Mouse (Mus musculus): ENCODE data around the gene Apool. TPM values are rescaled to one million over a fixed set of nuclear protein-coding genes. Genes with fewer than 3 reads are reported as not detected.
A peak's percentile ranks its signal among the peaks of the same experiment; 100 is the strongest.

The Apool gene
- polyA plus RNA-seq (2014; fragmentation: Nextera tagmentation; extraction: Ambion mirVana), result 48.6 and 55.1 TPM in 2 replicates

DNA sequence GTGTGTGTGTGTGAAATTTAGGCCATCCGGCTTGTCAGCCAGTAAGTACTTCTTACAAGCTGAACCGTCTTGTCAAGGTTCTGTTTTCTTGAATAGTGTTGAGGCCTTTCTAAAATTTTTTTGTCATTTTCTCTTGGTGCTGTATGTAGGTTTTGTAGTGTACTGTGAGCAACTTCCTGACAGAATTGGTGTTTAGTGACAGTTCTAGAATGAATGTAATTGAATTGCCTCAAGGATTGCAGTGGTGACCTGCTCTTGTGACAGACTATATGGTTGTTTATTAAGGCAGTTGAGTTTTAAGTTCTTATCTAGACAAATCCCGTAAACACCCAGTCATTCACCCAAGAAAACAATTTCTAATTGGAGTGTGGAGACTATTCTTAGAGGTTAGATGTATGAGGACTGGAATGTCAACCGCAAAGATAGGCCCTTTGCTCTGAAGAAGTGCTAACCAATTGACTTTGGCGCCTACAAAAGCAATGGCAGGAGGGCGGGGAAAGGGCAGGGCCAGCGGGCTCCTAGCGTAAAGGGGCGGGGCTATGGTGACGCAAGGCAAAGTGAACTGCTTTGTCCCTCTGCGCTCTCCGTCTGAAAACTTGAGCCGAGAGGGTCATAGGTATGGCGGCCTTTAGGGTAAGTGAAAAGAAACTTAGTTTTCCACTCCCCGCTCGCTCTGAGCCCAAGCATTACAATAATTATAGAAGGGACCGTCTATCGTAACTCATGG lies at the start of gene Apool:
Gene Apool, plus strand, starts transcription at position 531 of the 727 bp plus-strand sequence.
- peak within 1 kb of the TSS; percentile 47 for H3K4me3 ChIP-seq (ENCODE audit: low read depth, low read length)
- peak; percentile 92 for ATAC-seq (ENCODE audit: insufficient number of reproducible peaks, insufficient read depth, low FRiP score, low read depth)
- no peaks in the 10 kb centered on the region for H3K36me3 ChIP-seq (ENCODE audit: control insufficient read depth, insufficient read depth, low read length)
- no peaks in the 10 kb centered on the region for H3K4me1 ChIP-seq (ENCODE audit: control insufficient read depth, insufficient read depth, low read length)
- peak within 1 kb of the TSS; percentile 33 for H3K4me2 ChIP-seq (replicated peaks; ENCODE audit: low read depth, low read length)
- peak within 1 kb of the TSS; percentile 28; the same call in 1 of the 2 replicates for H3K9ac ChIP-seq (replicated peaks; ENCODE audit: low read depth, low read length)
- WGBS, result 23% methylated on average over 18 of the region's 18 CpGs
- no peaks in the 10 kb centered on the region for H3K9me3 ChIP-seq (ENCODE audit: control insufficient read depth, low read depth, low read length)
- H3K27ac ChIP-seq (ENCODE audit: low read length), result 0 out of 2 replicates have a peak within 1 kb of the TSS, but pooled peaks have one; percentile 33
- no peaks in the 10 kb centered on the region for H3K27me3 ChIP-seq (ENCODE audit: control insufficient read depth, insufficient read depth, low read length)

DNA sequence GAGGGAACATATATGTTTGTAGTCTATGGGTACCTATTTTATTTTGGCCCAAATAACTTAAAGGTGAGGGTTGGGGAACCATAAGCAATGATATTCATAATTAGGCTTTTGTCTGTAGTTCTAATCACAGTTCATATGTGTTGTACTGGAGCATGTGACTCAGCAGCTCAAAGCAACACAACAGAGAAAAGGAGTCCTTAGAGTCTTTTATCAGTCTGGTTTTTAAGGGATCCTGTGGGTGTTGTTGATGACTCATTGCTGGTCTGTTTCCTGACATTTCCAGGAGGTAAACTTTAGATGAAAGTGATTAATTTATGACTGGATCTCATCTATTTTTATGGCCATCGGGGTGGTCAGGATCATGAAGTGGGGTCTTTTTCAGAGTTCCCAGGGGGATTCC lies 37.6 kb upstream of the Apool start:
- no peaks in the 10 kb centered on the region for H3K9me3 ChIP-seq (ENCODE audit: control insufficient read depth, low read depth, low read length)
- no peak overlapping the region for H3K9ac ChIP-seq (replicated peaks; ENCODE audit: low read depth, low read length)
- no peaks in the 10 kb centered on the region for H3K27me3 ChIP-seq (ENCODE audit: control insufficient read depth, insufficient read depth, low read length)
- WGBS, result 77% methylated on average over 1 of the region's 1 CpGs
- H3K4me1 ChIP-seq (ENCODE audit: control insufficient read depth, insufficient read depth, low read length), result no peaks in the 10 kb centered on the region
- no peak for ATAC-seq (ENCODE audit: insufficient number of reproducible peaks, insufficient read depth, low FRiP score, low read depth)
- H3K27ac ChIP-seq (ENCODE audit: low read length), result no peak overlapping the region
- H3K4me3 ChIP-seq (ENCODE audit: low read depth, low read length), result no peak overlapping the region
- H3K4me2 ChIP-seq (replicated peaks; ENCODE audit: low read depth, low read length), result no peak overlapping the region
- H3K36me3 ChIP-seq (ENCODE audit: control insufficient read depth, insufficient read depth, low read length), result no peaks in the 10 kb centered on the region

DNA sequence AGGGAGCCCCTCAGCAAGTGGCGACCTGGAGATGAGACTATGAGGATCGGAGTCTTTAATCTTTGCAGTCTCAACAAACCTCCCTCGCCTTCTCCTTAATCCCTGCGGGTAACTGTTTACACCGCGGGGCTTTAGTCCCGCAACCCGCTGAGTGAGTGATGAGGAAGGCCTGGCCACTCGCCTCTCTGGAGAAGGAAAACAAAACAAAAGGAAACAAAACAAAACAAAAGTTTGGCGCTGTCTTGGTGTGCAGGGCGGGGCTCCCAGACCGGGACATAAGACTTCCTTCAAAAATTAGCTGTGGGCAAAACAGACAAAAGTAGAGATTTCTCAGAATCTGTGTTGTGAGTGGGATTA lies 375 bp downstream of the Apool start:
- WGBS, result 14% methylated on average over 12 of the region's 12 CpGs
- H3K4me2 ChIP-seq (replicated peaks; ENCODE audit: low read depth, low read length), result peak overlapping the region; percentile 33; the same call in 1 of the 2 replicates
- no peaks in the 10 kb centered on the region for H3K9me3 ChIP-seq (ENCODE audit: control insufficient read depth, low read depth, low read length)
- no peak; the same call in 1 of the 2 replicates for ATAC-seq (ENCODE audit: insufficient number of reproducible peaks, insufficient read depth, low FRiP score, low read depth)
- peak overlapping the region; percentile 47 for H3K4me3 ChIP-seq (ENCODE audit: low read depth, low read length)
- H3K27me3 ChIP-seq (ENCODE audit: control insufficient read depth, insufficient read depth, low read length), result no peaks in the 10 kb centered on the region
- H3K27ac ChIP-seq (ENCODE audit: low read length), result 0 out of 2 replicates have a peak overlapping the region, but pooled peaks have one; percentile 33
- H3K9ac ChIP-seq (replicated peaks; ENCODE audit: low read depth, low read length), result peak overlapping the region; percentile 28; the same call in 1 of the 2 replicates
- H3K36me3 ChIP-seq (ENCODE audit: control insufficient read depth, insufficient read depth, low read length), result no peaks in the 10 kb centered on the region
- H3K4me1 ChIP-seq (ENCODE audit: control insufficient read depth, insufficient read depth, low read length), result no peaks in the 10 kb centered on the region

DNA sequence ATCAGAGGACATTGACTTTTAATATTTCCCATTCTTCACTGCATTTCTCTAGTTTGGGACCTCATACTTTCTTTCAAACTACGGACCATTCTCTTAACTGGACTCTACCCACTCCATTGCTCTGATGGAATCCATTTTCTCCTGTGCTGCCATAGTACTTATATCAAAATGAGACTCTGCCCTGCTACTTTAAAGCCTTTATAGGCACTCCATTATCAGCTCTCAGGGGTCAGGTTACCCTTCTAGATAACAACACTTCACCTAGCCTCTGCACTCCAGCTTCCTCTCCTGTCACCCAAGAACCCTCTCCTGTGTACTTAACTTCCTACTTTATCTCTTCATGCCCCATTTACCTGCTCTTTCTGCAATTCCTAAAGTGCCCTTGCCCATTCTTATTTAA lies 960 bp downstream of the Apool start:
- Histone ChIP-seq H3K9me3 (ENCODE audit: control insufficient read depth, low read depth, low read length) (no peaks in the 10 kb centered on the region), H3K27me3 (ENCODE audit: control insufficient read depth, insufficient read depth, low read length) (no peaks in the 10 kb centered on the region), H3K4me2 (replicated peaks; ENCODE audit: low read depth, low read length) (peak overlapping the region; percentile 33), H3K9ac (replicated peaks; ENCODE audit: low read depth, low read length) (peak overlapping the region; percentile 28; the same call in 1 of the 2 replicates), H3K36me3 (ENCODE audit: control insufficient read depth, insufficient read depth, low read length) (no peaks in the 10 kb centered on the region), H3K4me1 (ENCODE audit: control insufficient read depth, insufficient read depth, low read length) (no peaks in the 10 kb centered on the region), H3K27ac (ENCODE audit: low read length) (no peak overlapping the region), H3K4me3 (ENCODE audit: low read depth, low read length) (peak overlapping the region; percentile 47)
- ATAC-seq (ENCODE audit: insufficient number of reproducible peaks, insufficient read depth, low FRiP score, low read depth), result no peak
- WGBS, result 35% methylated on average over 1 of the region's 1 CpGs

DNA sequence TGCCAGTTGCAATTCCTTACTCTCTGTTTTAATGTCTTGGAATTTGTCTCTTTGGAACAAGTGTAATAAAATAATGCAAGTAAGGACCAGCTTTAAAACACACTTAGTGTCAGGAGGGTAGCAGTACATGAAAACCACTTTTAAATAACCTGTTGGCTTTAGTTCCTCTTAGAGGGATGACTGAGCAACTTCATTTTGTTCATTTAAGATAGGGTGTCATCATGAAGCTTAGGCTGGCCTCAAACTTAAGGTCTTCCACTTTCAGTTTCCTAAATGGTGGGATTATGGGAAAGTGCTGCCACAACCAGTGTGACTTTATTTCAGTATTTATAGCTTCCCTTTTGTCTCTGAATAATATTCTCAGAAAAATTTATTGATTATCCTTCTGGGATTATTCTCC lies 9.1 kb downstream of the Apool start:
- no peak for ATAC-seq (ENCODE audit: insufficient number of reproducible peaks, insufficient read depth, low FRiP score, low read depth)
- no peaks in the 10 kb centered on the region for H3K27me3 ChIP-seq (ENCODE audit: control insufficient read depth, insufficient read depth, low read length)
- no peaks in the 10 kb centered on the region for H3K9me3 ChIP-seq (ENCODE audit: control insufficient read depth, low read depth, low read length)
- H3K4me2 ChIP-seq (replicated peaks; ENCODE audit: low read depth, low read length), result no peak overlapping the region
- no peak overlapping the region for H3K9ac ChIP-seq (replicated peaks; ENCODE audit: low read depth, low read length)
- H3K4me1 ChIP-seq (ENCODE audit: control insufficient read depth, insufficient read depth, low read length), result no peaks in the 10 kb centered on the region
- no peak overlapping the region for H3K27ac ChIP-seq (ENCODE audit: low read length)
- no peaks in the 10 kb centered on the region for H3K36me3 ChIP-seq (ENCODE audit: control insufficient read depth, insufficient read depth, low read length)
- no peak overlapping the region for H3K4me3 ChIP-seq (ENCODE audit: low read depth, low read length)

DNA sequence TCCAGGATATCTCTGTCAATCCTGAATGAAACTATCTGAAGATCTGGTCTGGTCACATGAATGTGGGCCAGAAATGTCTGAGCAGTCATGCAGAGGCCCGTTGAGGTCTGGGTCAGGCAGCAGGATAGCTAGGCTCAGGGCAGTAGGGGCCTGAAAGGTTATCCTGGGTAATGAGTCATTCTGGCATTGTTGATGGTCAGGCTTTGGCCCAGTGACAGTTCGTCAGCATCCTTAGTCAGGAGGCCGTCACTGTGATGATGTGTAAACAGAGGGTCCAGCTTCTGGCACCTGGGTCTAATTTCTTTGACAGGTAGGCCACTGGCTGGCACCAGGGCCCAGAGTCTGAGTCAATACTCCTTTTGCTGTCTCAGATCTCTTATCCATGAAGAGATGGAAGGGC lies 28.4 kb downstream of the Apool start:
- Histone ChIP-seq H3K36me3 (ENCODE audit: control insufficient read depth, insufficient read depth, low read length) (no peaks in the 10 kb centered on the region), H3K27me3 (ENCODE audit: control insufficient read depth, insufficient read depth, low read length) (no peaks in the 10 kb centered on the region), H3K9ac (replicated peaks; ENCODE audit: low read depth, low read length) (no peak overlapping the region), H3K27ac (ENCODE audit: low read length) (no peak overlapping the region), H3K4me2 (replicated peaks; ENCODE audit: low read depth, low read length) (no peak overlapping the region), H3K4me3 (ENCODE audit: low read depth, low read length) (no peak overlapping the region), H3K4me1 (ENCODE audit: control insufficient read depth, insufficient read depth, low read length) (no peaks in the 10 kb centered on the region), H3K9me3 (ENCODE audit: control insufficient read depth, low read depth, low read length) (no peaks in the 10 kb centered on the region)
- WGBS, result 56% methylated on average over 3 of the region's 3 CpGs
- no peak for ATAC-seq (ENCODE audit: insufficient number of reproducible peaks, insufficient read depth, low FRiP score, low read depth)

DNA sequence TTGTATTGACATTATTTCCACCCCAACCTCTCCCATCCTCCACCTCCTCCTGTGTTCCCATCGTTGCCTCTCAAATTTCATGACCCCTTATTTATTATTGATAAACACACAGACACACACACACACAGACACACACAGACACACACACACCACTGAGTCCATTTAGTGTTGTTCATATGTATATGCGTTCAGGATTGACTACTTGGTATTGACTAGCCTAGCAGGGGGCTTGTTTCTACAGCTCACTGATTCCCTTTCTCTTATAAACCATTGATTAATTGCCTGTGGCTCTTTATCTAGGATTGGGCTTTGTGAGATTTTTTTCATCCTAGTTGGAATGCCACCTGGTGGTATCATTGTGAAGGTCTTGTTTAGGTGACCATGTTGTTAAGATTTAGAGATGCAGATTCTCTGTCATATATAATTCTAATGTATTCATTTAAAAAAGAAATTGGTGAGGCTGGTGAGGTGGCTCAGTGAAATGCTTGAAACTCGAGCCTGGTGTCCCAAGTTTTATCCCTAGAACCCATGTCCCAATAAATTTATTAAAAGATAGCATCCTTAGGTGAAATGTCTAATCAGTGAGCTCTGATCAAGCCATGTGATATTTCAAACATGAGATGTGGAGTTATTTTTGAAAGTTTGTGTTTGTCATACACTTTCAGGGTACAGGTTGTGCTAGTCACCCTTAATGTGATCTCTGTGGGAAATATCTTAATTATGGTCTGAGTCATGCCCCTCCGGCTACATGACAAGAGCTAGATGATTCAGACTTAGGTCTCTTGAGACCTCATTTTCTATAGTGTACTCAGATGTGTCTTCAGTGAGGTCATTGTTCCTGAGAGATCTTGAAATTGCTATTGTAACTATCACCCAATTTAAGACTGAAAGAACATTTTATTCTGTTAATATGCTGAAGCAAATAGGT lies 36.6 kb downstream of the Apool start:
- Histone ChIP-seq H3K4me1 (ENCODE audit: control insufficient read depth, insufficient read depth, low read length) (no peaks in the 10 kb centered on the region), H3K27ac (ENCODE audit: low read length) (no peak overlapping the region), H3K9me3 (ENCODE audit: control insufficient read depth, low read depth, low read length) (no peaks in the 10 kb centered on the region), H3K4me3 (ENCODE audit: low read depth, low read length) (no peak overlapping the region), H3K9ac (replicated peaks; ENCODE audit: low read depth, low read length) (no peak overlapping the region), H3K27me3 (ENCODE audit: control insufficient read depth, insufficient read depth, low read length) (no peaks in the 10 kb centered on the region), H3K36me3 (ENCODE audit: control insufficient read depth, insufficient read depth, low read length) (no peaks in the 10 kb centered on the region), H3K4me2 (replicated peaks; ENCODE audit: low read depth, low read length) (no peak overlapping the region)
- 75% methylated on average over 4 of the region's 4 CpGs for WGBS
- ATAC-seq (ENCODE audit: insufficient number of reproducible peaks, insufficient read depth, low FRiP score, low read depth), result no peak

DNA sequence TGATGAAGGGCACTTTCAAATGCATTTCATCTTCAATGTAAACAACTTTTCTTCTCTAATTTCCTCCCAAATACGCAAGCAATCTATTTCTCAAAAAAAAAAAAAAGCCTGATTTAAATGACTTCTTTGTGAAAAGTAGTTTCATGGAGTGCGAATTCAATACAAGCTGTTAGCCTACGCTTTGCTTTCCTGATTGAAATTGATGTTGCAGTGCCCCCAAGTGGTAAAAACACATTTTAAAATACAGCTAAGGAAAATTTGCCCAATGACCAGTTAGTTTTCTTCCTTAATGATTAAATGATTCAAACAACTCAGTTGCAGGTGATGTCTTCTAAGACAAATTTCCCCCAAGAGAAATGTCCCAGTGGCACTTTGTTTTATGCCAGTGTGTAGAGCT lies 37.3 kb downstream of the Apool start:
- Histone ChIP-seq H3K27me3 (ENCODE audit: control insufficient read depth, insufficient read depth, low read length) (no peaks in the 10 kb centered on the region), H3K9ac (replicated peaks; ENCODE audit: low read depth, low read length) (no peak overlapping the region), H3K27ac (ENCODE audit: low read length) (no peak overlapping the region), H3K4me3 (ENCODE audit: low read depth, low read length) (no peak overlapping the region), H3K4me1 (ENCODE audit: control insufficient read depth, insufficient read depth, low read length) (no peaks in the 10 kb centered on the region), H3K36me3 (ENCODE audit: control insufficient read depth, insufficient read depth, low read length) (no peaks in the 10 kb centered on the region), H3K4me2 (replicated peaks; ENCODE audit: low read depth, low read length) (no peak overlapping the region), H3K9me3 (ENCODE audit: control insufficient read depth, low read depth, low read length) (no peaks in the 10 kb centered on the region)
- no peak for ATAC-seq (ENCODE audit: insufficient number of reproducible peaks, insufficient read depth, low FRiP score, low read depth)
- 43% methylated on average over 3 of the region's 3 CpGs for WGBS

Data from stomach, embryonic 14.5 days (tissue).